Mouse (Mus musculus): ENCODE measurements at regions not wholly inside any gene's neighbourhood (a gene's known extent, or its start where the extent isn't known, plus 50 kb on each side); places are given as distances from the start of the nearest gene placed in this dataset.

DNA sequence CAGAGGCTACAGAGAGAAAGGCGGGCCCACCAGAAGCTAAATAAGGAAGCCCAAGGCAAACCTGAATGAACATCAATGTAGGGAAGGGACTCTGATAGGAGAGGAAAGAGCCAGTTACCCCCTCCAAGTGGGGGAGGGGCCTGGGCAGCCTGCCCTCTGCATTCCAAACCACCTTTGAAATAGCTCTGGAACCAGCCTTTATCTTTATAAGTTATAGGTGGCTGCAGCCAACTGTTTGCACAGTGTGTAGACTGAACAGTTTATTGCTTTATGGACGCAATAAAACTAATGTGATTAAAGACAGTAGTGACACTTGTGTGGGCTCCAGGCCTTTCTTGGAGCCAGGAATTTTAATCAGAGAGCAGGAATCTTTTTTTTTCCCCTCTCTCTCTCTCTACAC, 75.4 kb upstream of the Lifr start:
- 47% methylated on average over 2 of the region's 2 CpGs for WGBS
- Histone ChIP-seq H3K9ac (ENCODE audit: low read length) (no peak overlapping the region), H3K4me2 (ENCODE audit: low read length) (no peak overlapping the region), H3K9me3 (ENCODE audit: control insufficient read depth, low read length) (no peaks in the 10 kb centered on the region), H3K27ac (replicated peaks in 1 of 2; ENCODE audit: control insufficient read depth in 1 of 2, insufficient read depth in 1 of 2, low read depth in 2 of 2, low read length in 2 of 2) (no peak overlapping the region), H3K4me3 (ENCODE audit: control insufficient read depth in 1 of 2, insufficient read depth in 1 of 2, low read depth in 1 of 2, low read length in 2 of 2) (no peak overlapping the region), H3K36me3 (ENCODE audit: control insufficient read depth, insufficient read depth, low read length) (no peaks in the 10 kb centered on the region), H3K27me3 (ENCODE audit: control insufficient read depth, insufficient read depth, low read length) (no peaks in the 10 kb centered on the region), H3K4me1 (ENCODE audit: control insufficient read depth in 2 of 2, insufficient read depth in 2 of 2, low read length in 2 of 2) (peaks cover 14 to 26% of the 10 kb centered on the region in 2 experiments)
- ATAC-seq (ENCODE audit: insufficient number of reproducible peaks, insufficient read depth, low FRiP score, low read depth), result no peak

DNA sequence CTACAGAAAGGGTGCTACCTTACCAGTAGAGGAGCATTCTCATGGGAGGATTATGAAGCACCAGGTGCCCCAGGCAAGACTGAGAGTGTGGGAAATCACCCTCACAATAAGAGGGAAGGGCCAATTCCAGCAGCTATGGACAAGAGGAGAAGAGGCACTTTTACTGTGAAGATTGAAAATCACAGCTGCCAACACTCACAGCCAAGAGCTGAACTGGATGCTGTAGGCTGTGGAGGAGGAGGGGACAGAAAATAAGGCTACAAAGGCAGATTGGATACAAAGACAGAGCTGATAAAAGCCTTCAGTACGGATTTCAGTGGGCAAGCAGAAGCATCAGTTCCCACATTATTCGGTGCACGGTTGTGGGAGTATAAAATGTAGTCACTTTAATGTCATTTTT, 74.4 kb upstream of the Lifr start:
- H3K4me1 ChIP-seq (ENCODE audit: control insufficient read depth in 2 of 2, insufficient read depth in 2 of 2, low read length in 2 of 2), result peaks cover 14 to 26% of the 10 kb centered on the region in 2 experiments
- WGBS, result 30% methylated on average over 3 of the region's 3 CpGs
- H3K9me3 ChIP-seq (ENCODE audit: control insufficient read depth, low read length), result no peaks in the 10 kb centered on the region
- ATAC-seq (ENCODE audit: insufficient number of reproducible peaks, insufficient read depth, low FRiP score, low read depth), result no peak
- H3K4me3 ChIP-seq (ENCODE audit: control insufficient read depth in 1 of 2, insufficient read depth in 1 of 2, low read depth in 1 of 2, low read length in 2 of 2), result no peak overlapping the region
- H3K9ac ChIP-seq (ENCODE audit: low read length), result no peak overlapping the region
- H3K27me3 ChIP-seq (ENCODE audit: control insufficient read depth, insufficient read depth, low read length), result no peaks in the 10 kb centered on the region
- no peaks in the 10 kb centered on the region for H3K36me3 ChIP-seq (ENCODE audit: control insufficient read depth, insufficient read depth, low read length)
- no peak overlapping the region for H3K4me2 ChIP-seq (ENCODE audit: low read length)
- H3K27ac ChIP-seq (replicated peaks in 1 of 2; ENCODE audit: control insufficient read depth in 1 of 2, insufficient read depth in 1 of 2, low read depth in 2 of 2, low read length in 2 of 2), result no peak overlapping the region

DNA sequence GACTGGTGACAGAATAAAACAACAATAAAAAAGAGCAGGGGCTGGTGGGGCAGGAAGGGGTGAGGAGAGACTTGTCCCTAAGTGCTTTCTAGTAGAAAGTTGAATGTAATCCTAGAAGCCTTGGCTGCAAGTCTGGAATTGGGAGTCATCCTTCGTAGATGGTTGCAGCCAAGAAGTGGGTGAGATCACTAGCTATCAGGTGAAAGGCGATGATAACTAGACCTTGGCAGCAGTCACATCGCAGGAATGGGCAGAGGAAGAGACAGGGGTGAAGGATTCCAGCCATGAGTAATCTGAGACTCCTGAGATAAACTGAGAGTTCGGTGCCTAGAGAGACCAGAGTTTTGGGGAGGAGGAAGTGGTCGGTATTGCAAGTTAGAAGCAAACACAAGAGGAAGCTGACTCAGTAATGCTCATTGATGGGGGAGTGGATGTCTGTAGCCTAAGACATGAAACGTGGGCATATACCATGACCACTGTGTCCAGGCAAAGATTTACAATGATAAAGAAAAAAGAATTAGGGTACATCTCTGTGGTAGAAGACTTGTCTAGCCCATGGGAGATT, 73.1 kb upstream of the Lifr start:
- H3K9me3 ChIP-seq (ENCODE audit: control insufficient read depth, low read length), result no peaks in the 10 kb centered on the region
- no peak overlapping the region for H3K4me2 ChIP-seq (ENCODE audit: low read length)
- ATAC-seq (ENCODE audit: insufficient number of reproducible peaks, insufficient read depth, low FRiP score, low read depth), result no peak
- no peak overlapping the region for H3K9ac ChIP-seq (ENCODE audit: low read length)
- no peaks in the 10 kb centered on the region for H3K36me3 ChIP-seq (ENCODE audit: control insufficient read depth, insufficient read depth, low read length)
- no peak overlapping the region for H3K4me3 ChIP-seq (ENCODE audit: control insufficient read depth in 1 of 2, insufficient read depth in 1 of 2, low read depth in 1 of 2, low read length in 2 of 2)
- H3K27me3 ChIP-seq (ENCODE audit: control insufficient read depth, insufficient read depth, low read length), result no peaks in the 10 kb centered on the region
- no peak overlapping the region for H3K27ac ChIP-seq (replicated peaks in 1 of 2; ENCODE audit: control insufficient read depth in 1 of 2, insufficient read depth in 1 of 2, low read depth in 2 of 2, low read length in 2 of 2)
- peaks cover 14 to 22% of the 10 kb centered on the region in 2 experiments for H3K4me1 ChIP-seq (ENCODE audit: control insufficient read depth in 2 of 2, insufficient read depth in 2 of 2, low read length in 2 of 2)
- 19% methylated on average over 6 of the region's 6 CpGs for WGBS

DNA sequence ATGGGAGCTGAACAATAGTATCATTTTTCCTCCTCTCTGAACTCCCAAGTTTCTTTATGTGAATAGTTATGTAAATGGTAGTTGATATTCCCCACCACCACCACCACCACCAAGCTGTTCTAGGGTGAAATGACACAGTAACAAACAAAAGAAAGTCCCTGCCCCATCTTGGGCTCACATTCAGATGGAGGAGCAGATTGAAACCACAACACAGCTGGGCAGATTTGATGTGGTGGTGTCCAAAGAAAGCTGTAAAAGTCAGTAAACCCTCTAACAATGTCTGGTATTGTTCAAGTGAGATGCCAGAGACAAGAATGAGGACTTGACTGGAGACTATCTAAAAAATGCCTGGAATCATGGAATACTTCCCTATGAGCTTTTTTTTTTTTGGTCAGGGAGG, 67.8 kb upstream of the Lifr start:
- no peak overlapping the region for H3K4me3 ChIP-seq (ENCODE audit: control insufficient read depth in 1 of 2, insufficient read depth in 1 of 2, low read depth in 1 of 2, low read length in 2 of 2)
- no peak overlapping the region for H3K27ac ChIP-seq (replicated peaks in 1 of 2; ENCODE audit: control insufficient read depth in 1 of 2, insufficient read depth in 1 of 2, low read depth in 2 of 2, low read length in 2 of 2)
- no peaks in the 10 kb centered on the region for H3K9me3 ChIP-seq (ENCODE audit: control insufficient read depth, low read length)
- no peaks in the 10 kb centered on the region for H3K27me3 ChIP-seq (ENCODE audit: control insufficient read depth, insufficient read depth, low read length)
- H3K4me2 ChIP-seq (ENCODE audit: low read length), result no peak overlapping the region
- no peaks in the 10 kb centered on the region for H3K36me3 ChIP-seq (ENCODE audit: control insufficient read depth, insufficient read depth, low read length)
- H3K4me1 ChIP-seq (ENCODE audit: control insufficient read depth in 2 of 2, insufficient read depth in 2 of 2, low read length in 2 of 2), result peaks cover 2 to 4% of the 10 kb centered on the region in 2 experiments; a peak in 2 of 4 replicates
- no peak for ATAC-seq (ENCODE audit: insufficient number of reproducible peaks, insufficient read depth, low FRiP score, low read depth)
- no peak overlapping the region for H3K9ac ChIP-seq (ENCODE audit: low read length)

DNA sequence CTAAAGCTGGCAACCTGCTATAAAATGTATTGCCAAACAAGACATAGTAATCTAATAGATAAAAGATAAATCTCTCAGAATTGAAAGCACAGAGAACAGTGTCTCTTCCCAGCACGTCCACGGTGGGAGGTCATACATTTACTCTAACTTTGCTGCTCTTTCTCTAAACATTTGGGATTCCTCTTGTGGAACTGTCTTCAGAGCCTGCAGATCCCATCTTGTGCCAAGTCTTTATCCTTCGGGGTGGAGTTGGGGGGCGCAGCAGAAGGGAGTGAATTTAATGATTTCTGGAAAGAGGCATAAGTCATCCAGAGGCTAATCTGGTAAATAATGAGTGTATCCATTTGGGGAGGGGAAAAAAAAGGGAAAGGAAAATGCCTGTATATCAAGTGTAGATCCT, 65.2 kb upstream of the Lifr start:
- ATAC-seq (ENCODE audit: insufficient number of reproducible peaks, insufficient read depth, low FRiP score, low read depth), result no peak
- no peak overlapping the region for H3K9ac ChIP-seq (ENCODE audit: low read length)
- H3K27me3 ChIP-seq (ENCODE audit: control insufficient read depth, insufficient read depth, low read length), result no peaks in the 10 kb centered on the region
- H3K36me3 ChIP-seq (ENCODE audit: control insufficient read depth, insufficient read depth, low read length), result no peaks in the 10 kb centered on the region
- WGBS, result 82% methylated on average over 4 of the region's 4 CpGs
- H3K27ac ChIP-seq (replicated peaks in 1 of 2; ENCODE audit: control insufficient read depth in 1 of 2, insufficient read depth in 1 of 2, low read depth in 2 of 2, low read length in 2 of 2), result no peak overlapping the region
- H3K4me1 ChIP-seq (ENCODE audit: control insufficient read depth in 2 of 2, insufficient read depth in 2 of 2, low read length in 2 of 2), result peaks cover 6 to 12% of the 10 kb centered on the region in 2 experiments
- no peak overlapping the region for H3K4me3 ChIP-seq (ENCODE audit: control insufficient read depth in 1 of 2, insufficient read depth in 1 of 2, low read depth in 1 of 2, low read length in 2 of 2)
- H3K9me3 ChIP-seq (ENCODE audit: control insufficient read depth, low read length), result no peaks in the 10 kb centered on the region
- H3K4me2 ChIP-seq (ENCODE audit: low read length), result no peak overlapping the region

DNA sequence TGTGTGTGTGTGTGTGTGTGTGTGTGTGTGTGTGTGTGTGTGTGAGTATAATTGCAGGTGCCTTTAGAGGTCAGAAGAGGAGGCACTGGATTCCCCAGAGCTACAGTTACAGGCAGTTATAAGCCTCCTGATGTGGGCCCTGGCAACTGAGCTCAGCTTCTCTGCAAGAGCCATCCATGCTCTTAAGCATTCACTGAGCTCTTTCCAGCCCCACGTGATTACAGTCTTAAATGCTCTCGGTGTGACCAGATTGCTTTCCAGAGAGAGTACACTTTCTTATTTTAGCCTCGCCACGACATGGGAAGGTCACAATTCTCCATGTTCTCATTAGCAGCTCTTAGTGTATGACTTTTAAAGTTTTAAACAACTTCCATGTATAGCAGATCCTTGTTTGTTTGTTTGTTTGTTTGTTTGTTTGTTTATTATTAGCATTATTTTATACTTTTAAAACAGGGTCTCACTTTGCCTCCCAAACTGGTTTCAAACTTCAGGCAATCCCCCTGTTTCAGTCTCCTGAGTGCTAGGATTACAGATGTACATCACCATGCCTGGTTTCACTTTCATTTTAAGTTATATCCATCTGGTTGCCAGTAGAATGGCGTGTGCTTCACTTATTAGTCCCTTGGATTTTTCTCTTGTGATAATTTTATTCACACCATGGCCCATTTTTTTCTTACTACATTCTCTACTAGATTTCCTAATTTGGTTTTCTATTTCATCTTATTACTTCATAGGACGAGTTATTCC, 58.9 kb upstream of the Lifr start:
- no peaks in the 10 kb centered on the region for H3K27me3 ChIP-seq (ENCODE audit: control insufficient read depth, insufficient read depth, low read length)
- no peaks in the 10 kb centered on the region for H3K36me3 ChIP-seq (ENCODE audit: control insufficient read depth, insufficient read depth, low read length)
- H3K4me2 ChIP-seq (ENCODE audit: low read length), result peak overlapping the region; percentile 19
- no peak overlapping the region for H3K9ac ChIP-seq (ENCODE audit: low read length)
- no peak for ATAC-seq (ENCODE audit: insufficient number of reproducible peaks, insufficient read depth, low FRiP score, low read depth)
- WGBS, result 41% methylated on average over 6 of the region's 6 CpGs
- H3K4me1 ChIP-seq (ENCODE audit: control insufficient read depth in 2 of 2, insufficient read depth in 2 of 2, low read length in 2 of 2), result peaks cover 7 to 12% of the 10 kb centered on the region in 2 experiments
- H3K9me3 ChIP-seq (ENCODE audit: control insufficient read depth, low read length), result no peaks in the 10 kb centered on the region
- H3K4me3 ChIP-seq (ENCODE audit: control insufficient read depth in 1 of 2, insufficient read depth in 1 of 2, low read depth in 1 of 2, low read length in 2 of 2), result no peak overlapping the region
- no peak overlapping the region; a peak in 1 of 4 replicates for H3K27ac ChIP-seq (replicated peaks in 1 of 2; ENCODE audit: control insufficient read depth in 1 of 2, insufficient read depth in 1 of 2, low read depth in 2 of 2, low read length in 2 of 2)

DNA sequence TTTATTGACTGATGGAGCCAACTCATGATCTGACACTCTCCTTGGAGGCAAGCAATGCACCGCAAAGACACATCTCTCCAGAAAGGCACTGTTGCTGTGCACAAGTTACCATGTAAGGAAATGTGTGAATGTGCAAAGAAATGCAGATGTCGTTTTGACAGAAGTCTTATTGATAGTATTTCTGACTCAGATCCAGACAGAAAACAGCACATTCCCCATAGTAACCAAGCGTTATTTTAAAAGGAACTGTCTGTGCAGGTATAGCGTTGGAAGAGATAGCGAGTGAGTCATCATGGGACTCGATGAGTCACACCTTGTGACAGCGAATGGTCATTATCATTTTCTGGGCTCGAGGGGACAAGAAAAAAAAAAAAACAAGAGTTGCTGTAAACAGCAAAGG, 52.9 kb upstream of the Lifr start:
- Histone ChIP-seq H3K36me3 (ENCODE audit: control insufficient read depth, insufficient read depth, low read length) (no peaks in the 10 kb centered on the region), H3K4me2 (ENCODE audit: low read length) (no peak overlapping the region), H3K9ac (ENCODE audit: low read length) (no peak overlapping the region), H3K4me1 (ENCODE audit: control insufficient read depth in 2 of 2, insufficient read depth in 2 of 2, low read length in 2 of 2) (no peaks in the 10 kb centered on the region), H3K27ac (replicated peaks in 1 of 2; ENCODE audit: control insufficient read depth in 1 of 2, insufficient read depth in 1 of 2, low read depth in 2 of 2, low read length in 2 of 2) (no peak overlapping the region), H3K27me3 (ENCODE audit: control insufficient read depth, insufficient read depth, low read length) (no peaks in the 10 kb centered on the region), H3K4me3 (ENCODE audit: control insufficient read depth in 1 of 2, insufficient read depth in 1 of 2, low read depth in 1 of 2, low read length in 2 of 2) (no peak overlapping the region), H3K9me3 (ENCODE audit: control insufficient read depth, low read length) (no peaks in the 10 kb centered on the region)
- no peak for ATAC-seq (ENCODE audit: insufficient number of reproducible peaks, insufficient read depth, low FRiP score, low read depth)
- WGBS, result 36% methylated on average over 8 of the region's 8 CpGs

DNA sequence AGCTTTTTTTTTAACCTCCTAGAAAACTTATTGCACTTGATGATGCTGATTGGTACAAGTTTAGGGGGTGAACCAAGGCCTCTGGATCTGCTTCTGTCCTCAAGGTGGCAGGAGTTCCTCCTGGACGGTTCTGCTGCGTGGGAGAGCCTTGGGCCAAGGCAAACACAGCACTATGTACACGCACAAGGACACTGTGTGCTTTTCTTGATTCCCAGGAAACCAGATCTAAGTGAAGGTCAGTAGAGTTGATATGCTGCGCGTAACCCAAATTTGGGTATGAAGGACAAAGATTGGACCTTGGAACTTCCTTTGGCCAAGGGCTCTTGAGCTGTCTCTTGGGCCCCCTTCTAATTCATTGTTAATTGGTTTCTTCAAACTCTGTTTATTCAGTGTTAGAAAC, 51.3 kb upstream of the Lifr start:
- WGBS, result 91% methylated on average over 5 of the region's 5 CpGs
- no peak for ATAC-seq (ENCODE audit: insufficient number of reproducible peaks, insufficient read depth, low FRiP score, low read depth)
- no peak overlapping the region for H3K4me2 ChIP-seq (ENCODE audit: low read length)
- H3K36me3 ChIP-seq (ENCODE audit: control insufficient read depth, insufficient read depth, low read length), result no peaks in the 10 kb centered on the region
- no peaks in the 10 kb centered on the region for H3K9me3 ChIP-seq (ENCODE audit: control insufficient read depth, low read length)
- no peak overlapping the region for H3K9ac ChIP-seq (ENCODE audit: low read length)
- H3K4me1 ChIP-seq (ENCODE audit: control insufficient read depth in 2 of 2, insufficient read depth in 2 of 2, low read length in 2 of 2), result no peaks in the 10 kb centered on the region
- H3K4me3 ChIP-seq (ENCODE audit: control insufficient read depth in 1 of 2, insufficient read depth in 1 of 2, low read depth in 1 of 2, low read length in 2 of 2), result no peak overlapping the region
- H3K27me3 ChIP-seq (ENCODE audit: control insufficient read depth, insufficient read depth, low read length), result no peaks in the 10 kb centered on the region
- no peak overlapping the region for H3K27ac ChIP-seq (replicated peaks in 1 of 2; ENCODE audit: control insufficient read depth in 1 of 2, insufficient read depth in 1 of 2, low read depth in 2 of 2, low read length in 2 of 2)
